Mouse (Mus musculus) forebrain, embryonic 16.5 days (tissue): ENCODE results near the gene Tenm3. TPM values are rescaled to one million over a fixed set of nuclear protein-coding genes. Genes with fewer than 3 reads are reported as not detected.

Experiments used
- ATAC-seq: fragments of 200-750 bp; cut with Nextera tagmentation; 2 replicates; pipeline ENCODE4 v1.8.0; 2017; ENCODE audit warnings: mild to moderate bottlenecking, moderate library complexity
- H3K27ac ChIP-seq: fragments of 300-500 bp; sonication (generic); 2 replicates; pipeline ENCODE4 v1.5.1; 2014; ENCODE audit warnings: low read length, control low read depth
- H3K27me3 ChIP-seq: fragments of 300-500 bp; sonication (generic); replicated peaks from 2 replicates; pipeline ENCODE4 v1.6.1; 2014; ENCODE audit warnings: low read length; ENCODE audit not compliant: control insufficient read depth, insufficient read depth
- H3K36me3 ChIP-seq: fragments of 300-500 bp; sonication (generic); 2 replicates; pipeline ENCODE4 v1.6.1; 2014; ENCODE audit not compliant: control insufficient read depth, insufficient read depth
- H3K4me1 ChIP-seq: fragments of 300-500 bp; sonication (generic); replicated peaks from 2 replicates; pipeline ENCODE4 v1.6.1; 2014; ENCODE audit warnings: low read length; ENCODE audit not compliant: control insufficient read depth, insufficient read depth
- H3K4me2 ChIP-seq: fragments of 300-500 bp; sonication (generic); 2 replicates; pipeline ENCODE4 v1.6.1; 2014; ENCODE audit warnings: mild to moderate bottlenecking, low read length, control low read depth
- H3K4me3 ChIP-seq: fragments of 300-500 bp; sonication (generic); replicated peaks from 2 replicates; pipeline ENCODE4 v1.5.1; 2014; ENCODE audit warnings: mild to moderate bottlenecking, low read length, control low read depth
- H3K9ac ChIP-seq: fragments of 300-500 bp; sonication (generic); replicated peaks from 2 replicates; pipeline ENCODE4 v1.6.1; 2014; ENCODE audit warnings: low read depth, low read length, control low read depth
- H3K9me3 ChIP-seq: fragments of 300-500 bp; sonication (generic); 2 replicates; pipeline ENCODE4 v1.6.1; 2016; ENCODE audit warnings: low read length; ENCODE audit not compliant: control insufficient read depth
- WGBS: fragments of 180-500 bp; shearing (Covaris S2); extraction: QIAGEN DNeasy Blood & Tissue Kit; methylation state at CpG from one replicate; pipeline ENCODE4 v1.1.7; 2014; 5-methylcytosine and 5-hydroxymethylcytosine counted together
- polyA plus RNA-seq: library from polyadenylated mRNA; unstranded; fragments of >200 nt; fragmentation: Nextera tagmentation; extraction: Ambion mirVana; gene quantifications from 2 replicates; pipeline ENCODE4 v1.2.1, GENCODE M21; 2015

Tenm3 gene
- polyA plus RNA-seq, result 23.8 and 24.8 TPM in 2 replicates

GRCm38 (mm10) chr8:48843931-48844285 lies at the start of gene Tenm3:
Gene Tenm3, minus strand, starts transcription at chr8:48843951.
- H3K4me1 ChIP-seq, result peaks cover 19% of the 10 kb centered on the region
- ATAC-seq, result peak; percentile 44; the same call in 1 of the 2 replicates
- peak within 1 kb of the TSS; percentile 14; the same call in 1 of the 2 replicates for H3K27ac ChIP-seq
- H3K4me3 ChIP-seq, result peak within 1 kb of the TSS; percentile 87
- H3K9ac ChIP-seq, result peak within 1 kb of the TSS; percentile 74
- H3K4me2 ChIP-seq, result peak within 1 kb of the TSS; percentile 68
- H3K36me3 ChIP-seq, result no peaks in the 10 kb centered on the region
- WGBS, result 0% methylated on average over 19 of the region's 19 CpGs
- H3K27me3 ChIP-seq, result peaks cover 26% of the 10 kb centered on the region
- H3K9me3 ChIP-seq, result no peaks in the 10 kb centered on the region

- ATAC-seq, result no peak
- Histone ChIP-seq H3K4me2 (no peak overlapping the region), H3K27ac (no peak overlapping the region), H3K36me3 (no peaks in the 10 kb centered on the region), H3K4me3 (no peak overlapping the region), H3K27me3 (no peaks in the 10 kb centered on the region), H3K4me1 (no peaks in the 10 kb centered on the region), H3K9me3 (no peaks in the 10 kb centered on the region), H3K9ac (no peak overlapping the region)
- WGBS, result 19% methylated on average over 7 of the region's 7 CpGs
Measured at GRCm38 (mm10) chr8:48890216-48890765, 46.5 kb upstream of the Tenm3 start.

GRCm38 (mm10) chr8:48884270-48884669 lies 40.5 kb upstream of the Tenm3 start:
- Histone ChIP-seq H3K4me3 (no peak overlapping the region), H3K9me3 (no peaks in the 10 kb centered on the region), H3K4me1 (no peaks in the 10 kb centered on the region), H3K9ac (no peak overlapping the region), H3K4me2 (no peak overlapping the region), H3K27me3 (0 out of 2 replicates have a peak, but pooled peaks cover 2% of the 10 kb centered on the region), H3K27ac (no peak overlapping the region), H3K36me3 (no peaks in the 10 kb centered on the region)
- ATAC-seq, result no peak
- 96% methylated on average over 4 of the region's 4 CpGs for WGBS

- ATAC-seq, result peak; percentile 66
- H3K9ac ChIP-seq, result no peak overlapping the region
- no peaks in the 10 kb centered on the region for H3K9me3 ChIP-seq
- H3K27ac ChIP-seq, result no peak overlapping the region
- H3K4me3 ChIP-seq, result no peak overlapping the region
- no peak overlapping the region for H3K4me2 ChIP-seq
- 76% methylated on average over 5 of the region's 5 CpGs for WGBS
- 0 out of 2 replicates have a peak, but pooled peaks cover 2% of the 10 kb centered on the region for H3K27me3 ChIP-seq
- no peaks in the 10 kb centered on the region for H3K4me1 ChIP-seq
- no peaks in the 10 kb centered on the region for H3K36me3 ChIP-seq
Measured at GRCm38 (mm10) chr8:48880585-48880984, 36.8 kb upstream of the Tenm3 start.

GRCm38 (mm10) chr8:48865972-48866371 lies 22.2 kb upstream of the Tenm3 start:
- WGBS, result 93% methylated on average over 5 of the region's 5 CpGs
- H3K36me3 ChIP-seq, result no peaks in the 10 kb centered on the region
- H3K27me3 ChIP-seq, result no peaks in the 10 kb centered on the region
- H3K4me3 ChIP-seq, result no peak overlapping the region
- no peaks in the 10 kb centered on the region for H3K4me1 ChIP-seq
- no peak overlapping the region for H3K27ac ChIP-seq
- H3K9ac ChIP-seq, result no peak overlapping the region
- no peak overlapping the region for H3K4me2 ChIP-seq
- no peak for ATAC-seq
- no peaks in the 10 kb centered on the region for H3K9me3 ChIP-seq

- Histone ChIP-seq H3K27me3 (no peaks in the 10 kb centered on the region), H3K36me3 (no peaks in the 10 kb centered on the region), H3K9ac (no peak overlapping the region), H3K4me2 (no peak overlapping the region), H3K4me1 (no peaks in the 10 kb centered on the region), H3K4me3 (no peak overlapping the region), H3K27ac (no peak overlapping the region), H3K9me3 (no peaks in the 10 kb centered on the region)
- ATAC-seq, result no peak
- WGBS, result 65% methylated on average over 4 of the region's 4 CpGs
Measured at GRCm38 (mm10) chr8:48865485-48865884, 21.7 kb upstream of the Tenm3 start.

- H3K4me2 ChIP-seq, result no peak overlapping the region
- WGBS, result 6% methylated on average over 8 of the region's 8 CpGs
- H3K4me1 ChIP-seq, result no peaks in the 10 kb centered on the region
- H3K36me3 ChIP-seq, result no peaks in the 10 kb centered on the region
- no peak for ATAC-seq
- no peaks in the 10 kb centered on the region for H3K9me3 ChIP-seq
- no peak overlapping the region for H3K4me3 ChIP-seq
- no peak overlapping the region for H3K27ac ChIP-seq
- H3K9ac ChIP-seq, result no peak overlapping the region
- peaks cover 13% of the 10 kb centered on the region for H3K27me3 ChIP-seq
Measured at GRCm38 (mm10) chr8:48850223-48851010, 6.7 kb upstream of the Tenm3 start.

GRCm38 (mm10) chr8:48849091-48849616 lies 5.4 kb upstream of the Tenm3 start:
- no peak for ATAC-seq
- H3K27me3 ChIP-seq, result peaks cover 19% of the 10 kb centered on the region
- no peak overlapping the region for H3K4me3 ChIP-seq
- no peaks in the 10 kb centered on the region for H3K9me3 ChIP-seq
- no peak overlapping the region for H3K4me2 ChIP-seq
- no peak overlapping the region for H3K27ac ChIP-seq
- H3K4me1 ChIP-seq, result peaks cover 7% of the 10 kb centered on the region
- H3K36me3 ChIP-seq, result no peaks in the 10 kb centered on the region
- WGBS, result 52% methylated on average over 6 of the region's 6 CpGs
- no peak overlapping the region for H3K9ac ChIP-seq

GRCm38 (mm10) chr8:48844961-48845360 lies 1.2 kb upstream of the Tenm3 start:
- H3K9ac ChIP-seq, result no peak overlapping the region
- H3K27me3 ChIP-seq, result peaks cover 25% of the 10 kb centered on the region
- H3K9me3 ChIP-seq, result no peaks in the 10 kb centered on the region
- no peak for ATAC-seq
- no peak overlapping the region for H3K27ac ChIP-seq
- 8% methylated on average over 12 of the region's 12 CpGs for WGBS
- no peaks in the 10 kb centered on the region for H3K36me3 ChIP-seq
- peak overlapping the region; percentile 68 for H3K4me2 ChIP-seq
- no peak overlapping the region; the same call in 1 of the 2 replicates for H3K4me3 ChIP-seq
- H3K4me1 ChIP-seq, result peaks cover 19% of the 10 kb centered on the region
